Mouse (Mus musculus): ENCODE results near the gene 2010111I01Rik. TPM values are rescaled to one million over a fixed set of nuclear protein-coding genes. Genes with fewer than 3 reads are reported as not detected.

2010111I01Rik gene
- polyA plus RNA-seq, 1 experiment: 84.5 TPM

DNA sequence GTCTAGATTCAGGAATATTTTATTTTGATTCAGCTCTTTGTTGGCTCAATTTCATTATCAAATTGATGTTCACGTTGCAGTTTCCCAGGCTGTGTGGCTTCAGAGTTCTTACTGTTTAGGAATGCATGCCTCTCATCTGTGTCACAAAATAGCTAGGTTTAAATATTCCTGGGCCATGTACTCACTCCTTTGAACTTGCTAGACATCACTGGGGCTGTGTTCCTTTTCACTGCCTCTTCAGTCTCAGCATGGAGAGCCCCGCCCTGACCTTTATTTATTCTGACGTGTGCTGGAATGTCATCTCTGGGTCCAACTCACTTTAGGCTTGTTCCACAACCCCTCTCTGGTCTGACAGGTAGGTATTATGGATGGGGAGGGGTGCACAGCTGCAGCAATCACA, 228.7 kb downstream of the 2010111I01Rik start:
- Histone ChIP-seq H3K36me3 (ENCODE audit: control insufficient read depth, insufficient read depth, low read length) (no peaks in the 10 kb centered on the region), H3K27me3 (replicated peaks; ENCODE audit: control insufficient read depth, insufficient read depth, low read length) (no peaks in the 10 kb centered on the region), H3K4me1 (ENCODE audit: control insufficient read depth, insufficient read depth, low read length) (peaks cover under 1% of the 10 kb centered on the region; the same call in 1 of the 2 replicates), H3K27ac (ENCODE audit: insufficient read depth, low read depth, low read length) (no peak overlapping the region), H3K4me3 (ENCODE audit: insufficient read depth, low read depth, low read length) (no peak overlapping the region)
- DNase-seq: no peak
- TF ChIP-seq CTCF (conservative IDR thresholded peaks at IDR 0.05; ENCODE audit: insufficient read depth, insufficient read length, low read depth, low read length): no peak
- TF ChIP-seq POLR2A (IDR thresholded peaks at IDR 0.05; ENCODE audit: low read depth, low read length): no peak
- WGBS: 56% methylated on average over 3 of the region's 3 CpGs

- H3K27me3 ChIP-seq (replicated peaks; ENCODE audit: control insufficient read depth, insufficient read depth, low read length): no peaks in the 10 kb centered on the region
- no peak for DNase-seq
- TF ChIP-seq POLR2A (IDR thresholded peaks at IDR 0.05; ENCODE audit: low read depth, low read length) (no peak), CTCF (conservative IDR thresholded peaks at IDR 0.05; ENCODE audit: insufficient read depth, insufficient read length, low read depth, low read length) (no peak)
- H3K27ac ChIP-seq (ENCODE audit: insufficient read depth, low read depth, low read length): no peak overlapping the region
- H3K36me3 ChIP-seq (ENCODE audit: control insufficient read depth, insufficient read depth, low read length): no peaks in the 10 kb centered on the region
- WGBS: 87% methylated on average over 1 of the region's 1 CpGs
- H3K4me1 ChIP-seq (ENCODE audit: control insufficient read depth, insufficient read depth, low read length): no peaks in the 10 kb centered on the region
- H3K4me3 ChIP-seq (ENCODE audit: insufficient read depth, low read depth, low read length): no peak overlapping the region
Measured at GRCm38 (mm10) chr13:63198038-63198437, 233.3 kb downstream of the 2010111I01Rik start.

GRCm38 (mm10) chr13:63199588-63199987, 234.9 kb downstream of the 2010111I01Rik start:
- no peaks in the 10 kb centered on the region for H3K27me3 ChIP-seq (replicated peaks; ENCODE audit: control insufficient read depth, insufficient read depth, low read length)
- H3K36me3 ChIP-seq (ENCODE audit: control insufficient read depth, insufficient read depth, low read length): no peaks in the 10 kb centered on the region
- TF ChIP-seq POLR2A (IDR thresholded peaks at IDR 0.05; ENCODE audit: low read depth, low read length) (no peak), CTCF (conservative IDR thresholded peaks at IDR 0.05; ENCODE audit: insufficient read depth, insufficient read length, low read depth, low read length) (no peak)
- no peak for DNase-seq
- no peak overlapping the region for H3K27ac ChIP-seq (ENCODE audit: insufficient read depth, low read depth, low read length)
- no peaks in the 10 kb centered on the region for H3K4me1 ChIP-seq (ENCODE audit: control insufficient read depth, insufficient read depth, low read length)
- 80% methylated on average over 2 of the region's 2 CpGs for WGBS
- no peak overlapping the region for H3K4me3 ChIP-seq (ENCODE audit: insufficient read depth, low read depth, low read length)

- no peak overlapping the region for H3K27ac ChIP-seq (ENCODE audit: insufficient read depth, low read depth, low read length)
- TF ChIP-seq CTCF (conservative IDR thresholded peaks at IDR 0.05; ENCODE audit: insufficient read depth, insufficient read length, low read depth, low read length) (no peak), POLR2A (IDR thresholded peaks at IDR 0.05; ENCODE audit: low read depth, low read length) (no peak)
- H3K36me3 ChIP-seq (ENCODE audit: control insufficient read depth, insufficient read depth, low read length): no peaks in the 10 kb centered on the region
- WGBS: 85% methylated on average over 8 of the region's 8 CpGs
- no peak for DNase-seq
- H3K4me3 ChIP-seq (ENCODE audit: insufficient read depth, low read depth, low read length): no peak overlapping the region
- H3K4me1 ChIP-seq (ENCODE audit: control insufficient read depth, insufficient read depth, low read length): no peaks in the 10 kb centered on the region
- H3K27me3 ChIP-seq (replicated peaks; ENCODE audit: control insufficient read depth, insufficient read depth, low read length): no peaks in the 10 kb centered on the region
Measured at GRCm38 (mm10) chr13:63203502-63204278, 239.0 kb downstream of the 2010111I01Rik start.

DNA sequence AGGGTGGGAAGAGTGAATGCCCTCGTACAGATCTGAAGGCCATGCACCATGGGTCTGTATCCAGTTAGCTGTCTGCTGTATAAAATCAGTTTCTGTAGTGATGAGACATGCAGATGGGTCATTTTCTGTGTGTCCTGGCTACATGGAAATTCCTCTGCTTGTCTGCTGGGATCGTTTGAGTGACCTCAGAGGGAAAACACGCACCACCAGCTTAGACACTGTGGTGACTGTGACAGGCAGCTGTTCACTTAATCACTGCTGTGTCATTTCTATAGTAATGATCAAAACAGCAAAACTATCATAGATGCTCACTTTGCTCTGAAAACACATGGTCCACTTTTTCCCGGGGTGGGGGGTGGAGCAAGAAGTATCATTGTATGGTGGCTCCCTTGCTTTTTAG, 241.1 kb downstream of the 2010111I01Rik start:
- TF ChIP-seq POLR2A (IDR thresholded peaks at IDR 0.05; ENCODE audit: low read depth, low read length) (no peak), CTCF (conservative IDR thresholded peaks at IDR 0.05; ENCODE audit: insufficient read depth, insufficient read length, low read depth, low read length) (no peak)
- no peak for DNase-seq
- 81% methylated on average over 4 of the region's 4 CpGs for WGBS

GRCm38 (mm10) chr13:63206396-63206795, 241.7 kb downstream of the 2010111I01Rik start:
- DNase-seq: no peak
- H3K4me1 ChIP-seq (ENCODE audit: control insufficient read depth, insufficient read depth, low read length): no peaks in the 10 kb centered on the region
- WGBS: 75% methylated on average over 1 of the region's 1 CpGs
- no peaks in the 10 kb centered on the region for H3K36me3 ChIP-seq (ENCODE audit: control insufficient read depth, insufficient read depth, low read length)
- H3K4me3 ChIP-seq (ENCODE audit: insufficient read depth, low read depth, low read length): no peak overlapping the region
- no peaks in the 10 kb centered on the region for H3K27me3 ChIP-seq (replicated peaks; ENCODE audit: control insufficient read depth, insufficient read depth, low read length)
- no peak for TF ChIP-seq POLR2A (IDR thresholded peaks at IDR 0.05; ENCODE audit: low read depth, low read length)
- TF ChIP-seq CTCF (conservative IDR thresholded peaks at IDR 0.05; ENCODE audit: insufficient read depth, insufficient read length, low read depth, low read length): no peak
- no peak overlapping the region for H3K27ac ChIP-seq (ENCODE audit: insufficient read depth, low read depth, low read length)

More for the DNA sequence above, 241.1 kb downstream of the 2010111I01Rik start:
- no peak overlapping the region for H3K4me3 ChIP-seq (ENCODE audit: insufficient read depth, low read depth, low read length)
- H3K36me3 ChIP-seq (ENCODE audit: control insufficient read depth, insufficient read depth, low read length): no peaks in the 10 kb centered on the region
- no peaks in the 10 kb centered on the region for H3K4me1 ChIP-seq (ENCODE audit: control insufficient read depth, insufficient read depth, low read length)
- H3K27ac ChIP-seq (ENCODE audit: insufficient read depth, low read depth, low read length): no peak overlapping the region
- H3K27me3 ChIP-seq (replicated peaks; ENCODE audit: control insufficient read depth, insufficient read depth, low read length): no peaks in the 10 kb centered on the region

DNA sequence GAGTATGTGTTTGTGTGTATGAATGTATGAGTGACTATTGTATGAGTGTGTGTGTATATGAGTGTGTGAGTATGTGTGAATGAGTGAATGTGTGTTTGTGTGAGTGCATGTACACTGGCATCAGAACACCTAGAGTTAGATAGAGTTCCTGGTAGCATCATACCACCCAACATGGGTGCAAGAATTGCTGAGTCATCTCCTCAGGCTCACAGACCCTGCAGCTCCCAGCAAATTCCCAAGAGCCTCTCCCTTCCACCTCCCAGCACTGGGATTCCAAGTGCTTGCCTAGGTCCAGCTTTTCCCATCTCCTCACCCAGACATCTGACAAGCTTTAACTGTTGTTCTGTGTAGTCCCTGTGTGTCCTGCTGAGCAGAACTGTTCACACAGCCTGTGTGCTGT, 251.8 kb downstream of the 2010111I01Rik start:
- no peak for DNase-seq
- Histone ChIP-seq H3K27me3 (replicated peaks; ENCODE audit: control insufficient read depth, insufficient read depth, low read length) (no peaks in the 10 kb centered on the region), H3K36me3 (ENCODE audit: control insufficient read depth, insufficient read depth, low read length) (no peaks in the 10 kb centered on the region), H3K4me3 (ENCODE audit: insufficient read depth, low read depth, low read length) (no peak overlapping the region), H3K27ac (ENCODE audit: insufficient read depth, low read depth, low read length) (no peak overlapping the region), H3K4me1 (ENCODE audit: control insufficient read depth, insufficient read depth, low read length) (no peaks in the 10 kb centered on the region)
- no peak for TF ChIP-seq CTCF (conservative IDR thresholded peaks at IDR 0.05; ENCODE audit: insufficient read depth, insufficient read length, low read depth, low read length)
- TF ChIP-seq POLR2A (IDR thresholded peaks at IDR 0.05; ENCODE audit: low read depth, low read length): no peak

All from kidney, adult 2 months (tissue).